Mouse (Mus musculus) stomach, embryonic 14.5 days (tissue): Measurements from ENCODE around the gene Zbtb34. TPM values are rescaled to one million over a fixed set of nuclear protein-coding genes. Genes with fewer than 3 reads are reported as not detected.

ENCODE experiments used
- ATAC-seq: fragments of 200-750 bp; cut with Nextera tagmentation; 2 replicates; pipeline ENCODE4 v1.8.0; 2017; ENCODE audit warnings: low read depth, moderate TSS enrichment; ENCODE audit not compliant: insufficient number of reproducible peaks, insufficient read depth, low FRiP score
- H3K27ac ChIP-seq: fragments of 300-500 bp; sonication (generic); 2 replicates; pipeline ENCODE4 v1.5.1; 2014; ENCODE audit warnings: mild to moderate bottlenecking, low read length, moderate library complexity, mixed read lengths
- H3K27me3 ChIP-seq: fragments of 300-500 bp; sonication (generic); 2 replicates; pipeline ENCODE4 v1.6.1; 2014; ENCODE audit warnings: low read length, control low read depth, mixed read lengths; ENCODE audit not compliant: control insufficient read depth, insufficient read depth
- H3K36me3 ChIP-seq: fragments of 300-500 bp; sonication (generic); 2 replicates; pipeline ENCODE4 v1.6.1; 2014; ENCODE audit warnings: mild to moderate bottlenecking, control low read depth, low read length, moderate library complexity, mixed read lengths; ENCODE audit not compliant: control insufficient read depth, insufficient read depth
- H3K4me1 ChIP-seq: fragments of 300-500 bp; sonication (generic); 2 replicates; pipeline ENCODE4 v1.6.1; 2014; ENCODE audit warnings: low read length, control low read depth, mixed read lengths; ENCODE audit not compliant: control insufficient read depth, insufficient read depth
- H3K4me2 ChIP-seq: fragments of 300-500 bp; sonication (generic); replicated peaks from 2 replicates; pipeline ENCODE4 v1.6.1; 2014; ENCODE audit warnings: low read depth, low read length, control low read depth
- H3K4me3 ChIP-seq: fragments of 300-500 bp; sonication (generic); 2 replicates; pipeline ENCODE4 v1.5.1; 2014; ENCODE audit warnings: low read depth, low read length, control low read depth
- H3K9ac ChIP-seq: fragments of 300-500 bp; sonication (generic); replicated peaks from 2 replicates; pipeline ENCODE4 v1.6.1; 2014; ENCODE audit warnings: low read depth, mild to moderate bottlenecking, control low read depth, low read length, moderate library complexity, mixed read lengths
- H3K9me3 ChIP-seq: fragments of 300-500 bp; sonication (generic); 2 replicates; pipeline ENCODE4 v1.6.1; 2016; ENCODE audit warnings: low read depth, low read length, control low read depth; ENCODE audit not compliant: control insufficient read depth
- WGBS: fragments of 180-500 bp; shearing (Covaris S2); extraction: QIAGEN DNeasy Blood & Tissue Kit; methylation state at CpG from one replicate; pipeline ENCODE4 v1.1.7; 2014; 5-methylcytosine and 5-hydroxymethylcytosine counted together
- polyA plus RNA-seq: library from polyadenylated mRNA; unstranded; fragments of >200 nt; fragmentation: Nextera tagmentation; extraction: Ambion mirVana; gene quantifications from 2 replicates; pipeline ENCODE4 v1.2.1, GENCODE M21; 2014

Gene Zbtb34
- polyA plus RNA-seq, 1 experiment from 2014 or later = 9.0 TPM

GRCm38 (mm10) chr2:33452140-33452539 is 21.0 kb upstream of the Zbtb34 start:
- Histone ChIP-seq H3K36me3 (peaks cover 59% of the 10 kb centered on the region), H3K27ac (no peak overlapping the region), H3K4me2 (no peak overlapping the region), H3K4me1 (no peaks in the 10 kb centered on the region), H3K9me3 (no peaks in the 10 kb centered on the region), H3K4me3 (no peak overlapping the region), H3K9ac (no peak overlapping the region), H3K27me3 (no peaks in the 10 kb centered on the region)
- 40% methylated on average over 4 of the region's 4 CpGs for WGBS
- no peak for ATAC-seq

- Histone ChIP-seq H3K4me3 (no peak overlapping the region), H3K27me3 (no peaks in the 10 kb centered on the region), H3K27ac (no peak overlapping the region), H3K9ac (no peak overlapping the region), H3K9me3 (no peaks in the 10 kb centered on the region), H3K36me3 (peaks cover 57% of the 10 kb centered on the region), H3K4me1 (no peaks in the 10 kb centered on the region), H3K4me2 (no peak overlapping the region)
- no peak for ATAC-seq
- 83% methylated on average over 11 of the region's 11 CpGs for WGBS
These were observed 20.2 kb upstream of the Zbtb34 start for GRCm38 (mm10) chr2:33451038-33451978.

- H3K36me3 ChIP-seq = peaks cover 44% of the 10 kb centered on the region
- no peaks in the 10 kb centered on the region for H3K27me3 ChIP-seq
- H3K9ac ChIP-seq = no peak overlapping the region
- WGBS = 90% methylated on average over 22 of the region's 22 CpGs
- H3K4me2 ChIP-seq = no peak overlapping the region
- H3K4me3 ChIP-seq = no peak overlapping the region
- ATAC-seq = no peak
- no peaks in the 10 kb centered on the region for H3K4me1 ChIP-seq
- H3K27ac ChIP-seq = no peak overlapping the region
- H3K9me3 ChIP-seq = no peaks in the 10 kb centered on the region
These were observed 18.2 kb upstream of the Zbtb34 start for GRCm38 (mm10) chr2:33449119-33449873.

GRCm38 (mm10) chr2:33446796-33447195 is 15.7 kb upstream of the Zbtb34 start:
- Histone ChIP-seq H3K27ac (no peak overlapping the region), H3K4me2 (no peak overlapping the region), H3K27me3 (no peaks in the 10 kb centered on the region), H3K9me3 (no peaks in the 10 kb centered on the region), H3K36me3 (peaks cover 24% of the 10 kb centered on the region; the same call in 1 of the 2 replicates), H3K4me3 (no peak overlapping the region), H3K9ac (no peak overlapping the region), H3K4me1 (no peaks in the 10 kb centered on the region)
- no peak for ATAC-seq
- 59% methylated on average over 1 of the region's 1 CpGs for WGBS

GRCm38 (mm10) chr2:33445741-33446140 is 14.6 kb upstream of the Zbtb34 start:
- no peak overlapping the region for H3K9ac ChIP-seq
- no peak overlapping the region for H3K4me2 ChIP-seq
- ATAC-seq = no peak
- H3K9me3 ChIP-seq = no peaks in the 10 kb centered on the region
- no peak overlapping the region for H3K4me3 ChIP-seq
- H3K4me1 ChIP-seq = no peaks in the 10 kb centered on the region
- H3K27me3 ChIP-seq = no peaks in the 10 kb centered on the region
- WGBS = 90% methylated on average over 5 of the region's 5 CpGs
- H3K36me3 ChIP-seq = peaks cover 17% of the 10 kb centered on the region; the same call in 1 of the 2 replicates
- H3K27ac ChIP-seq = no peak overlapping the region

- no peak overlapping the region for H3K4me2 ChIP-seq
- no peak overlapping the region for H3K9ac ChIP-seq
- H3K36me3 ChIP-seq = peaks cover 9% of the 10 kb centered on the region; the same call in 1 of the 2 replicates
- no peaks in the 10 kb centered on the region for H3K27me3 ChIP-seq
- no peak overlapping the region for H3K4me3 ChIP-seq
- H3K4me1 ChIP-seq = peaks cover under 1% of the 10 kb centered on the region; the same call in 1 of the 2 replicates
- ATAC-seq = no peak
- H3K27ac ChIP-seq = no peak overlapping the region
- H3K9me3 ChIP-seq = no peaks in the 10 kb centered on the region
These were observed 13.7 kb upstream of the Zbtb34 start for GRCm38 (mm10) chr2:33444862-33445261.

- Histone ChIP-seq H3K27me3 (no peaks in the 10 kb centered on the region), H3K4me2 (no peak overlapping the region), H3K27ac (no peak overlapping the region), H3K9me3 (no peaks in the 10 kb centered on the region), H3K4me1 (peaks cover 5% of the 10 kb centered on the region; the same call in 1 of the 2 replicates), H3K36me3 (peaks cover 6% of the 10 kb centered on the region; the same call in 1 of the 2 replicates), H3K4me3 (no peak overlapping the region), H3K9ac (no peak overlapping the region)
- ATAC-seq = no peak
- WGBS = 47% methylated on average over 5 of the region's 5 CpGs
These were observed 13.2 kb upstream of the Zbtb34 start for GRCm38 (mm10) chr2:33444358-33444757.

- 57% methylated on average over 4 of the region's 4 CpGs for WGBS
- Histone ChIP-seq H3K36me3 (no peaks in the 10 kb centered on the region), H3K4me1 (peaks cover 5% of the 10 kb centered on the region; the same call in 1 of the 2 replicates), H3K27ac (no peak overlapping the region), H3K4me2 (no peak overlapping the region), H3K27me3 (no peaks in the 10 kb centered on the region), H3K9me3 (no peaks in the 10 kb centered on the region), H3K9ac (no peak overlapping the region), H3K4me3 (no peak overlapping the region)
- ATAC-seq = no peak
These were observed 11.6 kb upstream of the Zbtb34 start for GRCm38 (mm10) chr2:33442701-33443100.
